Mouse (Mus musculus) right cerebral cortex, adult 18-20 months (tissue): ENCODE measurements around the gene Mrps9.
"Not testable (repeated sequence)": the region's sequence is repeated elsewhere in the genome, so short reads cannot be mapped to it uniquely, and the experiment has no call there.

ENCODE experiments used
- DNase-seq: peaks from one replicate; pipeline ENCODE4 v3.0.0; 2022; ENCODE audit warnings: mixed read lengths

Gene Mrps9

DNA sequence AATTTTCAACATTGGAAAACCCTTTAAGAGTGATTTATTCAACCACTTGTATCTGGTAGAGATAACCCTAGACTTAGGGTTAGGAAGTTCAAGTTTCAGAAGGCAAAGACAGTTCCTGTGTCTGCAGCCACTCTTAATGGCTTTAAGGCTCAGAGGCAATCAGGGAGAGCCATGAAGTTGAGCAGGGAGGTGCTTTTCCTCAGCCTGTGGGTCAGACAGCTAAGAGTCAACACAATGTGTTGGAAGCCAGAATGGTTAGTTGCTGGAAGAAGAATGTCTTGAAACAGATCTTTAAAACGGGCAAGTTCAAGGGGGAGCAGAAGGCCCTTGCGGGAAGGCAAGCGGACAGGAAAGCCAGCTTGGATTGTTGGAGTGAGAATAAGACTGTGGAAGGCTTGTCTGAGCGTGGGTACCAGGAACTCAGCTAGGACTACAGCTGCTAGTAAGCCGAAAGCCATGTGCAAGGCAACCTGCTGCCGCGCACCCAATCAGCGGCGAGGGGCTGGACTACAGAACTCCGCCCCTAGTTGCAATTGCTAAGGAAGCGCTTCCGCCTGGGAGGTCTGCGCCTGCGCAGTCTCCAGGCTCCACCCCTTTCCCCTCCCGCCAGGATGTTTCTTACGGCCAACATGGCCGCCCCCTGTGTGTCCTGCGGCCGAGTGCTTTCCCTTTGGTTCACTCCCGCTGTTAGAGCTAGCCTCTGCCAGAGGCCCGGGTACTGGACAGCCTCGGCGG, at the start of gene Mrps9:
Mrps9 (plus strand) TSS at position 571 of the 735 bp plus-strand sequence.
- DNase-seq: peak; percentile 98

- DNase-seq: no peak
These were observed 37.7 kb upstream of the Mrps9 start for GRCm38 (mm10) chr1:42813301-42813845.

- DNase-seq: no peak
These were observed 36.0 kb upstream of the Mrps9 start for GRCm38 (mm10) chr1:42814798-42815619.

DNA sequence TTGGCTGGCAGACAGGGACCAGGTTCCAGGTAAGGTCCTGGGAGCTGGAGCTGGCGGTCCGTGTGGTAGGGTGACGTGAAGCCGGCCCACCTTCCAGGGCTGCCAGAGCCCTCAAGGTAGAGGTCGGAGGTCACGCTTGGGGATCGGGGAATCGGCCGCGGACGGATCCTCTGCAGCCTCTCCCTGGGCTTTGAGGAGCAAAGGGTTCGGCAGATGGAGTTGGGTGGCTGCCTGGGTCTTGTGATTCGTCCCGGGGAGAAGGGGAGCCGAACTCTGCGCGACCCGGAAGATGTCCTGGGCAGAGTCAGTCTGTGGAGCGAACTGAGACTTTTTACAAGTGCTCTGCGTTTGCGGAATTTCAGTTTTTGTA, 350 bp downstream of the Mrps9 start:
- DNase-seq: no peak

DNA sequence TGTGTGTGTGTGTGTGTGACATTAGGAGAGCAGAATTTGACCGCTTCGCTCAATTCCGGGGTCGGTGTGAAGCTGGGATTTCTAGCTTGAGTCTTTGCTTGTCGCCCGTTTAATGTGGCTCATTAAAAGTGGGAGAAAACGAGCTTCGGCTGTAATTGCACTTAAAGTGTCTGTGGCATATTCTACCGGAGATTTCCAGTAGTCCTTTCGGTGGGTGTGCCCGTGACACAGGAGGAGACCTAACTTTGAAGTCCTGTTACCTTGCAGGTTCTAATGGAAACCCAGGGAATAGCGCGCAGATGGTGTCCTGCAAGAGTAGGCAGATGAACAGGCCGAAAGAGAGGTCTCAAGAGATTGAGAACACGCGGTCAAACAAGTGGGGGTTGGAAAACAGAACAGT, 777 bp downstream of the Mrps9 start:
- no peak for DNase-seq

- no peak for DNase-seq
These were observed 13.8 kb downstream of the Mrps9 start for GRCm38 (mm10) chr1:42864719-42865250.

DNA sequence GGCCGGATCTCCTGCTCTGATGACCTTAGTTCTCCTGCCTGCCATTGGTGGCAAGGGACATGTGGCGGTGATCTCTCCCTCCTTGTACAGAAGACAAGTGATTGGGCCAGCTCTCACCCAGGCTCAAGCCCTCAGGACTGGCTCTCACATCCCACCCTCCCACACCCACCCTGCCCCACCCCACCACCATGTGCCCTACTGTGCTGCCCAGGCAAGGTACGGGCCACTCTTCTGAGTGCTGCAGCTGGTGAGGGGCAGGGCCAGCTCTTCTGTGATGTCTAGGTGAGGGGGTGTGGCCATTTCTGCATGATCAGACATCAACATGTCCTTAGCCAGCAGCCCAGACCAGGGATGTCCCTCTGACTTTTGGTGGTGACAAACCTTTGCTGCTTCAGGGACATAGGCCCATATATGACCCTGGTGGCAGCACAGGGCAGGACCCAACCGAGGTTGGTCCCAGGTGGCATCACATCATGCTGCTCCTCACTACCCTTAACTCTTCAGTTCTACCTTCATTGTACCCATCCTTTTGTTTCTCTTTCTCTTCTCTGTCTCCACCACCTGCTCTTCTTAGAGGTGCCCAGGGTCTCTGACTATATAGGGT, 14.4 kb downstream of the Mrps9 start:
- no peak for DNase-seq

DNA sequence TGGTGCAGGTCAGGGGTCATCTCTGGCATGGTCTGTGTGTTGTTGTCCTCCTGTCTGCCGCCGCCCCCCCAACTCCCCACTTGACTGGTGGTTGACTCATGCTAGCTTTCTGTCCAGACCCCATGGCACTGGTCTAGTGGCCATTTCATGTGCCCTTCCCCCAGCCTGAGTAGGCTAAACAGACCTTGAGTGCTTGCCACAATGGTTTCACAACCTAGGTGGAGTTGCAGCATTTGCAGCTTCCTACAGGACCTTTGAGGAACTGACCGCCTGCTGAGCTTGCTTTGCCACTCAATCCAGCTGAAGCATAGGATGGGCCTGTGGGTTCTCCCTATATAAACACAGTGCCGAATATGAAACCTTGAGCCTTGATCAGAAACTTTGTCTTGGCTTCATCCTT, 15.0 kb downstream of the Mrps9 start:
- DNase-seq: no peak

- DNase-seq: no peak
These were observed 16.2 kb downstream of the Mrps9 start for GRCm38 (mm10) chr1:42867188-42867587.

GRCm38 (mm10) chr1:42874174-42874573, 23.1 kb downstream of the Mrps9 start:
- DNase-seq: peak; percentile 74

- DNase-seq: no peak
These were observed 24.2 kb downstream of the Mrps9 start for GRCm38 (mm10) chr1:42875271-42875670.

DNA sequence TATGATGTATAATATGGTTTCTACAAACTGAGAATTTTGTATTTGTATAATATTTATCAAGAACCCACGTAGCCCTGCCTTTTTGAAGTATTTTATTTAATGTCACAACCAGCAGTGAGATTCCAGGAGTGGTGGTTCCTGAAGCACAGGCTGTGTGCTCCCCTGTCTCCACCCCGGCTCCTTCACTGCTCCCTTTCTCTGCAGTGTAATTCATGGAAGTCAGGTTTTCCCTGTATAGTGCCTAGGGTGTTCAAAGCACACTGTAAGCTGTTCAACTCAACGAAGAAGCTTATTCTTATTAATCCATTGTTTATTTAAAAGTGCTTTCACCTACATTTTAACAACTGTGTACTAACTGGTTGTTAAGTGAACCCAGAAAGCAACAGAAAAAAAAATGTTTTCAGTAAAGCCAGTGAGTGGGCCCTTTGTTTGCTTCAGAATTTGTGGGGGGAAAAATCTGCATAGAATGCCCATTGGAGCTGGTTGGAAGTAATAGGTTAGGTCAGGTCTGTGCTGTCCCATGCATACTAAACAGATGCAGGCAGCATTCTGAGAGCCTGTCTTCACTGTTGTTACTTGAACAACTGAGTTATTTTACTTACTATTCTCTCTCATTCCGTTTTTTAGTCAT, 25.5 kb downstream of the Mrps9 start:
- no peak for DNase-seq

GRCm38 (mm10) chr1:42877264-42877663, 26.2 kb downstream of the Mrps9 start:
- no peak for DNase-seq

DNA sequence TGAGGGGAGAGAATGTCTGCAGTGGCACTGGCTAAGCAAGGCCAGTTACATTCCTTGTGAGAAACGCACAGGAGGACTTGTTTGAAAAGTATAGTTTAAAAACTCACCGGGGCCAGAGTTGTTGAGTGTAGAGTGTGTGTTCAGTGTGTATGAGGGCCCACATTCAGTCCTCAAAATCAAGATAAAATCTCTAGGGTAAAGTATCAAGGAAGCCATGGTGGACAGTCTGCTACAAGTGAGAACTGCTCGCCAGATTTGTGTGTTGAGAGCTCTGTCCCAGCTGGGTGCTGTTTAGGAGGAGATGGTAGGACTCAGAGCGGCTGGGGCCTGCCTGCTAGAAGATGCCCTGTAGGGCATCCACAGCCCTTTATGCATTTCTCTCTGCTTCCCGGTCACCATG, 27.8 kb downstream of the Mrps9 start:
- no peak for DNase-seq

- DNase-seq: no peak
These were observed 31.2 kb downstream of the Mrps9 start for GRCm38 (mm10) chr1:42882258-42882657.

GRCm38 (mm10) chr1:42883418-42883817, 32.4 kb downstream of the Mrps9 start:
- DNase-seq: not testable (repeated sequence)

DNA sequence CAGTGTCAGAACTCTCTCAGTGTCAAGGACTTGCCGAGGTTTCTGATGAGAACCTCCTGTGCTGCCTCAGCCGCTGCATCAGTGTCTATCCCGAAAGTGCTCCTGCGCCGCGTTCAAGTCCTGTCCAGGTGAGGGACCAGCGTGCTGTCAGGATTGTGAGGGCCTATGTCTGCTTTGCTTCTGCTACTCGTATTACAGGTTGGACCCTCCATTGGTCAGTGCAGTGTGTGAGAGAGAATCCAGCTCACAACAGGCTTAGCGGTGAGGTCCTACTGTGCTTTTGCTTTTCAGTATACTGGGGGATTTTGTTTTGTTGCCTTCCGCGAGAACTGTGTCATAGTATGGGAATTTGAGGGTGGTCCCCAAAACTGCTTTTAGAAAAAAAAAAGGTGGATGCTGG, 36.8 kb downstream of the Mrps9 start:
- no peak for DNase-seq

DNA sequence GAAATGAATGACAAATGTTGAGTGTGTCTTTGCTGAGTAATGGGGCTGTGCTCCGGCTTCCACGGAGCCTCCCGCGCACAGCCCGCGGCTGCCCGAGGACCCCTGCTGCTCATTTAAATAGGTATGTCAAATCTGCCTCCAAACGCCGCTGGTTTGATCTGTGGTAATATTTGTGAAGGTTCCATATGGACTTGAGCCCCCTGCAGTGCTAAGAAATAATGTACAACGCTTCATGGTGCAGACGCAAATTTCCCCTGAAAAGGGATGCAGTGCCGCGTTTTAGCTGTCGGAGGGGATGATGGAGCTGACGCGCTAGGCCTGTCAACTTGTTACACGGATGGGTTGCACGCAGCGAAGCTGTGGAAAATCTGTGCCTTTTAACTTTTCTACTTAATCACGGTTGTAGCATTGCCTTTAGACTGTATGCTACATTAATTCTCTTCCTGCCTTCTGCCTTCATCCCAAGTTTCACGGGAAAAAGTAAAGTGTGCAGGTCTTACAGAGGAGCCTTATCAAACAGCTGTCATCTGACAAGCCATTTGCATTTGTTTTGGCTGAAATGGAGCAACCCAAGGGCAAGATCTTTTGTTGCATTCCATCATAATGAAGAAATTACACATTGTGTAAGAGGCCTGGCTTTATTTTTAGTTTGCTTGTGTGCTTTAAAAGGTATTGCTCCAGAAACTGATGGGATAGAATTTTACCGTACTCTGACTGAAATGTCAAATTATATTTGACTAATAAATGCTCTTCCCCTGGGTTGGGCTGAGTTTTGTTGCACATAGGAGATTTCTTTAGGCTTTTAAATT, 37.7 kb downstream of the Mrps9 start:
- no peak for DNase-seq

DNA sequence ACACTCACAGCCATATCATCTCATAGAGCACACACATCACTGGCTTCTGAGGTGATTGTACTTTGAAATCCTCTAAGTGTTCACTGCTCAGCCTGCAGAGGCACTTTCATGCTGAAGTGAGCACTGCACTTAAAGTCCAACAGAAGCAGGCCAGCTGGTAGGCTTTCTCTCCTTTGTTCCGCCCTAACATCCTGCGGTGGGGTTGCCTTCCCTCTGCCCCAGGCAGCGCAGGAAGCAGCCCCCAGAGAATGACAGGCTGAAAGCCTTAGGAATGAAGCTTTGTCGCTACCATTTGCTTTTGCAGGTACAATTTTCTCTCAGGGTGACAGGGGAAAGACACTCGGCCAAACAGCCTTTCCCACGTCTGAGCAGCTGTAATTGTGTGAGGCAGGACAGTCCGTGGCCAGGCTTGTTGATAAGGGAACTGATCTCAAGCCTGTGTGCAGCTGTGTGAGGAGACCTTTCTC, 38.4 kb downstream of the Mrps9 start:
- DNase-seq: no peak

DNA sequence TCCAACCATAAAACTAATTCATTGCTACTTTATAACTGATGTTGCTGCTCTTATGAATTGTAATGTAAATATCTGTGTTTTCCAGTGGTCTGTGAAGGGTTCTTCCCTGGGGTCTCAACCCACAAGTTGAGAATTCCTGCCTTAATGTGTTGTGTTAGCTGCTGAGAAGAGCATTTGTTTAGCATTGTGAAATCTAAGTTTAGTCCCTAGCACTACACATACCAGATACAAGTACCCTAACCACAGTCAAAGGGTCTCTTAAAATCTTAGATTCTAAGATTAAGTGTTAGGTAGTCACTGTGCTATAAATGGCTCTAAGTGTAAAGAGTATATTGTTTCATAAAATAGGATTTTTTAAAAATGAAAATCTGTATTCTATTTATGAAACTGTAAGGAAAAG, 43.7 kb downstream of the Mrps9 start:
- DNase-seq: no peak

- no peak for DNase-seq
These were observed 54.1 kb downstream of the Mrps9 start for GRCm38 (mm10) chr1:42905148-42905547.

DNA sequence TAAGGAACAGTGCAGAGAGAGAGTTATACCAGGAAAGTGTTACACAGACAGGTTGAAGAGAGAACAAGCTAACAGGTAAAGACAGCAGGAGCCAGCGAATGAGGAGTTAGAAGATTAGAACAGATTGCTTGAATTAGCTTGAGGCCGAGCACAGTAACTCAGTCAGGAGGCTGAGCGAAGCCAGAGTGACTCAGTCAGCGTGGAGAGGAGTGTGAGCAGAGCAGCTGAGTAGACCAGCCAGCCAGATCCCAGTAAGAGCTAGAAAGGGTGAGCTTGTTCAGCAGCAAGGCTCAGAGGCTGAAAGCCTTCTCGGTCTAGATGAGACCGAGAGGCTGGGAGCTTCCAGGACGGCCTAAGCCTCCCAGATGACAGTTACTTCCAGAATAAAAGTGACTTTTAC, 55.7 kb downstream of the Mrps9 start:
- peak; percentile 60 for DNase-seq
